Mouse (Mus musculus) ES-Bruce4 (cell line): ENCODE results near the gene Tvp23a. TPM values are rescaled to one million over a fixed set of nuclear protein-coding genes. Genes with fewer than 3 reads are reported as not detected.

Source experiments
- H3K27ac ChIP-seq: 2 replicates; pipeline ENCODE4 v1.5.1; 2012; ENCODE audit warnings: low read length, inconsistent platforms; ENCODE audit not compliant: insufficient read depth
- H3K27me3 ChIP-seq: 2 replicates; pipeline ENCODE4 v1.6.1; 2012; ENCODE audit warnings: mild to moderate bottlenecking, low read length, inconsistent platforms; ENCODE audit not compliant: control insufficient read depth, poor library complexity, insufficient read depth, severe bottlenecking
- H3K36me3 ChIP-seq: 2 replicates; pipeline ENCODE4 v1.6.1; 2012; ENCODE audit warnings: inconsistent platforms, mild to moderate bottlenecking, low read length, moderate library complexity; ENCODE audit not compliant: control insufficient read depth, poor library complexity, insufficient read depth, severe bottlenecking
- H3K4me1 ChIP-seq: one replicate; pipeline ENCODE4 v1.8.1; 2011; ENCODE audit warnings: low read length; ENCODE audit not compliant: control insufficient read depth, insufficient read depth
- H3K4me3 ChIP-seq: 2 replicates; pipeline ENCODE4 v1.5.1; 2011; ENCODE audit warnings: low read depth, mild to moderate bottlenecking, low read length
- H3K9ac ChIP-seq: 2 replicates; pipeline ENCODE4 v1.6.1; 2012; ENCODE audit warnings: low read depth, mild to moderate bottlenecking, inconsistent platforms; ENCODE audit not compliant: poor library complexity, severe bottlenecking
- H3K9me3 ChIP-seq: replicated peaks from 2 replicates; pipeline ENCODE4 v1.6.1; 2012; ENCODE audit warnings: mild to moderate bottlenecking, low read length, inconsistent platforms; ENCODE audit not compliant: control insufficient read depth, poor library complexity, insufficient read depth, severe bottlenecking
- CTCF ChIP-seq: IDR thresholded peaks from one replicate; pipeline ENCODE4 v1.8.1; 2011; ENCODE audit warnings: low read depth, low read length
- EP300 ChIP-seq: IDR thresholded peaks from 2 replicates; pipeline ENCODE4 v1.6.1; 2011; ENCODE audit warnings: low read depth, low read length; ENCODE audit not compliant: insufficient read depth
- POLR2A ChIP-seq: IDR thresholded peaks from one replicate; pipeline ENCODE4 v1.8.1; 2011; ENCODE audit warnings: low read length; ENCODE audit not compliant: insufficient read depth
- polyA plus RNA-seq: library from polyadenylated mRNA; stranded (reverse); fragments of >200 nt; gene quantifications from 2 replicates; pipeline ENCODE4 v1.2.4, GENCODE M21; 2011; ENCODE audit warnings: low read depth; ENCODE audit not compliant: missing spikeins, insufficient read depth, insufficient read length

Gene Tvp23a
- polyA plus RNA-seq, 1 experiment, result 1.8 TPM

- Histone ChIP-seq H3K4me1 (no peaks in the 10 kb centered on the region), H3K27ac (no peak within 1 kb of the TSS)
Measured at GRCm38 (mm10) chr16:10394699-10395540, 52.2 kb downstream of the Tvp23a start, which contains the start of gene Tekt5. Gene Tekt5, minus strand, starts transcription at chr16:10395490.

GRCm38 (mm10) chr16:10392587-10392986, 54.6 kb downstream of the Tvp23a start:
- Histone ChIP-seq H3K4me3 (no peak overlapping the region), H3K4me1 (no peaks in the 10 kb centered on the region), H3K36me3 (no peaks in the 10 kb centered on the region), H3K27ac (no peak overlapping the region), H3K9ac (no peak overlapping the region), H3K9me3 (no peaks in the 10 kb centered on the region), H3K27me3 (no peaks in the 10 kb centered on the region)
- TF ChIP-seq CTCF (no peak), EP300 (no peak), POLR2A (no peak)

More at GRCm38 (mm10) chr16:10394699-10395540, 52.2 kb downstream of the Tvp23a start, which contains the start of gene Tekt5:
- H3K4me3 ChIP-seq, result peak within 1 kb of the TSS; percentile 47
- H3K9me3 ChIP-seq, result no peaks in the 10 kb centered on the region
- no peaks in the 10 kb centered on the region for H3K27me3 ChIP-seq
- H3K36me3 ChIP-seq, result no peaks in the 10 kb centered on the region
- no peak within 1 kb of the TSS for H3K9ac ChIP-seq
- TF ChIP-seq CTCF, result peak; percentile 80
- TF ChIP-seq POLR2A, result no peak

- H3K9me3 ChIP-seq, result no peaks in the 10 kb centered on the region
- TF ChIP-seq CTCF, result no peak
- TF ChIP-seq POLR2A, result no peak
- TF ChIP-seq EP300, result no peak
Measured at GRCm38 (mm10) chr16:10388634-10389365, 58.4 kb downstream of the Tvp23a start.

GRCm38 (mm10) chr16:10385261-10385660, 61.9 kb downstream of the Tvp23a start:
- Histone ChIP-seq H3K27ac (no peak overlapping the region), H3K4me3 (no peak overlapping the region), H3K36me3 (no peaks in the 10 kb centered on the region), H3K27me3 (no peaks in the 10 kb centered on the region), H3K9ac (no peak overlapping the region), H3K4me1 (no peaks in the 10 kb centered on the region), H3K9me3 (no peaks in the 10 kb centered on the region)
- no peak for TF ChIP-seq CTCF
- no peak for TF ChIP-seq EP300
- TF ChIP-seq POLR2A, result no peak

More at GRCm38 (mm10) chr16:10388634-10389365, 58.4 kb downstream of the Tvp23a start:
- Histone ChIP-seq H3K36me3 (no peaks in the 10 kb centered on the region), H3K4me1 (no peaks in the 10 kb centered on the region), H3K4me3 (no peak overlapping the region), H3K27me3 (no peaks in the 10 kb centered on the region), H3K27ac (no peak overlapping the region), H3K9ac (no peak overlapping the region)

- Histone ChIP-seq H3K9me3 (no peaks in the 10 kb centered on the region), H3K4me3 (no peak overlapping the region), H3K27ac (no peak overlapping the region), H3K36me3 (no peaks in the 10 kb centered on the region), H3K4me1 (no peaks in the 10 kb centered on the region), H3K27me3 (no peaks in the 10 kb centered on the region), H3K9ac (no peak overlapping the region)
- no peak for TF ChIP-seq CTCF
- TF ChIP-seq EP300, result no peak
- TF ChIP-seq POLR2A, result no peak
Measured at GRCm38 (mm10) chr16:10384544-10384943, 62.6 kb downstream of the Tvp23a start.

GRCm38 (mm10) chr16:10384060-10384497, 63.1 kb downstream of the Tvp23a start:
- H3K9me3 ChIP-seq, result no peaks in the 10 kb centered on the region
- H3K36me3 ChIP-seq, result no peaks in the 10 kb centered on the region
- no peak overlapping the region for H3K4me3 ChIP-seq
- H3K27ac ChIP-seq, result no peak overlapping the region
- H3K4me1 ChIP-seq, result no peaks in the 10 kb centered on the region
- peak; percentile 23; the same call in 1 of the 2 replicates for TF ChIP-seq EP300
- no peak for TF ChIP-seq POLR2A
- no peak for TF ChIP-seq CTCF
- H3K27me3 ChIP-seq, result no peaks in the 10 kb centered on the region
- no peak overlapping the region for H3K9ac ChIP-seq
